Mouse (Mus musculus): ENCODE measurements around the gene Atrnl1. TPM values are rescaled to one million over a fixed set of nuclear protein-coding genes. Genes with fewer than 3 reads are reported as not detected.

The Atrnl1 gene
- polyA plus RNA-seq, 1 experiment from 2014 or later, result 2.6 TPM

GRCm38 (mm10) chr19:58060854-58061358 lies 450.1 kb downstream of the Atrnl1 start:
- Histone ChIP-seq H3K9ac (ENCODE audit: low read length) (0 out of 2 replicates have a peak overlapping the region, but pooled peaks have one; percentile 27), H3K4me2 (ENCODE audit: low read depth, low read length) (peak overlapping the region; percentile 53), H3K36me3 (ENCODE audit: control insufficient read depth, insufficient read depth) (no peaks in the 10 kb centered on the region), H3K9me3 (replicated peaks; ENCODE audit: control insufficient read depth, low read length) (no peaks in the 10 kb centered on the region), H3K27me3 (ENCODE audit: control insufficient read depth, insufficient read depth, low read length) (no peaks in the 10 kb centered on the region), H3K4me3 (ENCODE audit: low read length) (peak overlapping the region; percentile 4; the same call in 1 of the 2 replicates), H3K4me1 (ENCODE audit: control insufficient read depth, insufficient read depth, low read length) (peaks cover 36% of the 10 kb centered on the region), H3K27ac (ENCODE audit: low read length) (peak overlapping the region; percentile 21; the same call in 1 of the 2 replicates)
- 27% methylated on average over 15 of the region's 15 CpGs for WGBS
- no peak for ATAC-seq (replicated peaks; ENCODE audit: extremely low read depth, insufficient read depth, low FRiP score)

GRCm38 (mm10) chr19:58061933-58062332 lies 451.1 kb downstream of the Atrnl1 start:
- Histone ChIP-seq H3K36me3 (ENCODE audit: control insufficient read depth, insufficient read depth) (no peaks in the 10 kb centered on the region), H3K4me3 (ENCODE audit: low read length) (no peak overlapping the region), H3K4me2 (ENCODE audit: low read depth, low read length) (no peak overlapping the region), H3K27me3 (ENCODE audit: control insufficient read depth, insufficient read depth, low read length) (no peaks in the 10 kb centered on the region), H3K27ac (ENCODE audit: low read length) (peak overlapping the region; percentile 56), H3K9ac (ENCODE audit: low read length) (0 out of 2 replicates have a peak overlapping the region, but pooled peaks have one; percentile 22), H3K9me3 (replicated peaks; ENCODE audit: control insufficient read depth, low read length) (no peaks in the 10 kb centered on the region), H3K4me1 (ENCODE audit: control insufficient read depth, insufficient read depth, low read length) (peaks cover 37% of the 10 kb centered on the region)
- 56% methylated on average over 8 of the region's 8 CpGs for WGBS
- ATAC-seq (replicated peaks; ENCODE audit: extremely low read depth, insufficient read depth, low FRiP score), result 0 out of 2 replicates have a peak, but pooled peaks have one; percentile 50

- Histone ChIP-seq H3K4me1 (ENCODE audit: control insufficient read depth, insufficient read depth, low read length) (peaks cover 39% of the 10 kb centered on the region), H3K27ac (ENCODE audit: low read length) (no peak overlapping the region), H3K9ac (ENCODE audit: low read length) (no peak overlapping the region), H3K36me3 (ENCODE audit: control insufficient read depth, insufficient read depth) (no peaks in the 10 kb centered on the region), H3K4me3 (ENCODE audit: low read length) (no peak overlapping the region), H3K4me2 (ENCODE audit: low read depth, low read length) (peak overlapping the region; percentile 52; the same call in 1 of the 2 replicates), H3K27me3 (ENCODE audit: control insufficient read depth, insufficient read depth, low read length) (no peaks in the 10 kb centered on the region), H3K9me3 (replicated peaks; ENCODE audit: control insufficient read depth, low read length) (no peaks in the 10 kb centered on the region)
- WGBS, result 56% methylated on average over 6 of the region's 6 CpGs
- no peak for ATAC-seq (replicated peaks; ENCODE audit: extremely low read depth, insufficient read depth, low FRiP score)
Observed at GRCm38 (mm10) chr19:58063541-58063940, 452.7 kb downstream of the Atrnl1 start.

GRCm38 (mm10) chr19:58064116-58065000 lies 453.5 kb downstream of the Atrnl1 start:
- 11% methylated on average over 16 of the region's 16 CpGs for WGBS
- ATAC-seq (replicated peaks; ENCODE audit: extremely low read depth, insufficient read depth, low FRiP score), result peak; percentile 61
- Histone ChIP-seq H3K36me3 (ENCODE audit: control insufficient read depth, insufficient read depth) (no peaks in the 10 kb centered on the region), H3K4me2 (ENCODE audit: low read depth, low read length) (peak overlapping the region; percentile 52), H3K9ac (ENCODE audit: low read length) (peak overlapping the region; percentile 23; the same call in 1 of the 2 replicates), H3K9me3 (replicated peaks; ENCODE audit: control insufficient read depth, low read length) (no peaks in the 10 kb centered on the region), H3K4me3 (ENCODE audit: low read length) (peak overlapping the region; percentile 25), H3K27ac (ENCODE audit: low read length) (peak overlapping the region; percentile 79), H3K4me1 (ENCODE audit: control insufficient read depth, insufficient read depth, low read length) (peaks cover 39% of the 10 kb centered on the region), H3K27me3 (ENCODE audit: control insufficient read depth, insufficient read depth, low read length) (no peaks in the 10 kb centered on the region)

GRCm38 (mm10) chr19:58065001-58065314 lies 454.1 kb downstream of the Atrnl1 start:
- no peak for ATAC-seq (replicated peaks; ENCODE audit: extremely low read depth, insufficient read depth, low FRiP score)
- Histone ChIP-seq H3K36me3 (ENCODE audit: control insufficient read depth, insufficient read depth) (no peaks in the 10 kb centered on the region), H3K27ac (ENCODE audit: low read length) (peak overlapping the region; percentile 79), H3K4me1 (ENCODE audit: control insufficient read depth, insufficient read depth, low read length) (peaks cover 39% of the 10 kb centered on the region), H3K4me2 (ENCODE audit: low read depth, low read length) (peak overlapping the region; percentile 52), H3K9ac (ENCODE audit: low read length) (no peak overlapping the region), H3K4me3 (ENCODE audit: low read length) (no peak overlapping the region), H3K27me3 (ENCODE audit: control insufficient read depth, insufficient read depth, low read length) (no peaks in the 10 kb centered on the region), H3K9me3 (replicated peaks; ENCODE audit: control insufficient read depth, low read length) (no peaks in the 10 kb centered on the region)
- WGBS, result 23% methylated on average over 5 of the region's 5 CpGs

GRCm38 (mm10) chr19:58065514-58065913 lies 454.7 kb downstream of the Atrnl1 start:
- Histone ChIP-seq H3K9ac (ENCODE audit: low read length) (no peak overlapping the region), H3K4me2 (ENCODE audit: low read depth, low read length) (no peak overlapping the region), H3K4me1 (ENCODE audit: control insufficient read depth, insufficient read depth, low read length) (peaks cover 34% of the 10 kb centered on the region), H3K9me3 (replicated peaks; ENCODE audit: control insufficient read depth, low read length) (no peaks in the 10 kb centered on the region), H3K27me3 (ENCODE audit: control insufficient read depth, insufficient read depth, low read length) (no peaks in the 10 kb centered on the region), H3K4me3 (ENCODE audit: low read length) (no peak overlapping the region), H3K27ac (ENCODE audit: low read length) (no peak overlapping the region), H3K36me3 (ENCODE audit: control insufficient read depth, insufficient read depth) (no peaks in the 10 kb centered on the region)
- WGBS, result 67% methylated on average over 2 of the region's 2 CpGs
- ATAC-seq (replicated peaks; ENCODE audit: extremely low read depth, insufficient read depth, low FRiP score), result no peak

- Histone ChIP-seq H3K9ac (ENCODE audit: low read length) (no peak overlapping the region), H3K36me3 (ENCODE audit: control insufficient read depth, insufficient read depth) (no peaks in the 10 kb centered on the region), H3K27ac (ENCODE audit: low read length) (no peak overlapping the region), H3K4me2 (ENCODE audit: low read depth, low read length) (no peak overlapping the region), H3K9me3 (replicated peaks; ENCODE audit: control insufficient read depth, low read length) (no peaks in the 10 kb centered on the region), H3K4me1 (ENCODE audit: control insufficient read depth, insufficient read depth, low read length) (peaks cover 18% of the 10 kb centered on the region), H3K27me3 (ENCODE audit: control insufficient read depth, insufficient read depth, low read length) (no peaks in the 10 kb centered on the region), H3K4me3 (ENCODE audit: low read length) (no peak overlapping the region)
- WGBS, result 84% methylated on average over 2 of the region's 2 CpGs
- ATAC-seq (replicated peaks; ENCODE audit: extremely low read depth, insufficient read depth, low FRiP score), result no peak
Observed at GRCm38 (mm10) chr19:58068114-58068513, 457.3 kb downstream of the Atrnl1 start.

GRCm38 (mm10) chr19:58068958-58069357 lies 458.1 kb downstream of the Atrnl1 start:
- H3K9ac ChIP-seq (ENCODE audit: low read length), result no peak overlapping the region
- H3K36me3 ChIP-seq (ENCODE audit: control insufficient read depth, insufficient read depth), result no peaks in the 10 kb centered on the region
- peaks cover 15% of the 10 kb centered on the region for H3K4me1 ChIP-seq (ENCODE audit: control insufficient read depth, insufficient read depth, low read length)
- no peak overlapping the region for H3K27ac ChIP-seq (ENCODE audit: low read length)
- H3K4me3 ChIP-seq (ENCODE audit: low read length), result no peak overlapping the region
- H3K4me2 ChIP-seq (ENCODE audit: low read depth, low read length), result no peak overlapping the region
- H3K27me3 ChIP-seq (ENCODE audit: control insufficient read depth, insufficient read depth, low read length), result no peaks in the 10 kb centered on the region
- 84% methylated on average over 2 of the region's 2 CpGs for WGBS
- no peaks in the 10 kb centered on the region for H3K9me3 ChIP-seq (replicated peaks; ENCODE audit: control insufficient read depth, low read length)
- no peak for ATAC-seq (replicated peaks; ENCODE audit: extremely low read depth, insufficient read depth, low FRiP score)

- H3K36me3 ChIP-seq (ENCODE audit: control insufficient read depth, insufficient read depth), result no peaks in the 10 kb centered on the region
- no peaks in the 10 kb centered on the region for H3K9me3 ChIP-seq (replicated peaks; ENCODE audit: control insufficient read depth, low read length)
- H3K9ac ChIP-seq (ENCODE audit: low read length), result no peak overlapping the region
- ATAC-seq (replicated peaks; ENCODE audit: extremely low read depth, insufficient read depth, low FRiP score), result no peak
- no peaks in the 10 kb centered on the region for H3K27me3 ChIP-seq (ENCODE audit: control insufficient read depth, insufficient read depth, low read length)
- 75% methylated on average over 5 of the region's 5 CpGs for WGBS
- no peaks in the 10 kb centered on the region for H3K4me1 ChIP-seq (ENCODE audit: control insufficient read depth, insufficient read depth, low read length)
- no peak overlapping the region for H3K4me3 ChIP-seq (ENCODE audit: low read length)
- no peak overlapping the region for H3K4me2 ChIP-seq (ENCODE audit: low read depth, low read length)
- no peak overlapping the region for H3K27ac ChIP-seq (ENCODE audit: low read length)
Observed at GRCm38 (mm10) chr19:58072404-58072803, 461.6 kb downstream of the Atrnl1 start.
